Mouse (Mus musculus) layer of hippocampus, adult 11-12 months (tissue): ENCODE data around the gene Olfr195.
"Not testable (repeated sequence)": the region's sequence is repeated elsewhere in the genome, so short reads cannot be mapped to it uniquely, and the experiment has no call there.

Experiments used
- DNase-seq: peaks from one replicate; pipeline ENCODE4 v3.0.0; 2022; ENCODE audit warnings: low spot score

Olfr195 gene

DNA sequence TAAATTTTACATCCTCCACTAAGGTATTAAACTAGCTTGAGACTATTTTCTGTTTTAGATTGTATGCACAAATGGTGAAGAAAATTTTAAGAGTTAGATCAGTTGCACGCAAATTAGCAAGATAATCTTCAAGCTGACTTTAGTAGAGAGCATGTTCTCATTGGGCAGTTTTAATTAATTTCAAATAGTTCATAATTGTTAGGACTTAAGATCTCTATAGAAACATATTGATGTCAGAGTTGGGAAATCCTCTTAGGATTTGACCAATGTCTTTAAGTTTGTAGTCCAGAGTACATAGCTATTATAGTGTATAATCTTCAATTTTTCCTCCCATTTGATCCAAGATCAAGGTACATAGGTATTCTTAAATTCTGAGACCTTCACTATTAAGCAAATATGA lies at the start of gene Olfr195:
Olfr195 (plus strand) TSS at position 301 of the 400 bp plus-strand sequence.
- DNase-seq, result no peak

DNA sequence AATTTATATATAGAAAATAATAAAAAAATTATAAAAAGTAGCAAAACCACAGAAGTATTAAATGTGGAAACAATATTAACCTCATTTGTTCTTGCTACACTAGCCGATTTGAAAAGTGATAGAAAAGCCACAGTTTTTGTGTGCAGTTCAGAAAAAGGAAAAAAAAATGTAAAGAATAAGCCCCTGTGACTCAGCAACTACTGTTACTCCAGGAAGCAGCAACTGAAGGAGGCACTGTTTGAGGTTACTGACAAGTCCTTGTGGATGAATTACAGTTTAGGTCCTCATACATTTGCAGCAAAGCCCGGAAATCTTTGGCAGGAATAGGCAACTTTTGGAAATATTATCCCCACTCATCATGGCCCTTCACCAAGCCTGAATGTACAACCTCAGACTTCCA lies 41.5 kb upstream of the Olfr195 start:
- DNase-seq, result no peak

DNA sequence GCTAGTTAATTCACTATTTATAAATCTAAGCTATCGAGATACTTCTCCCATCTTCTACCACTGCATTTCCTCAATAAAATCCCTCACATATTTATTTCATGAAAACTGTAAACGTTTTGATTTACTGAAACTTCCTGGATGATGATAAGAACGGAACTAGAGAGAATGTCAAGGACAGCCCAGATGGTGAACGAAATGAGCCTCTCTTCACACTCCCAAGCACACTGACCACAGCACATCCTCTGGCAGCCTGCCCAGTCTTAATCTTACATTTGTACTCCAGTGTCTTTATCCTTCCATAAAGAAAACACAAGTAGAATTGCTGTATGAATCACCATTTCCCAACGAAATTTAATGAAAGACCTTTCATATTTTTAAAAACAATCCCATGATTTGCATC lies 38.3 kb upstream of the Olfr195 start:
- not testable (repeated sequence) for DNase-seq

DNA sequence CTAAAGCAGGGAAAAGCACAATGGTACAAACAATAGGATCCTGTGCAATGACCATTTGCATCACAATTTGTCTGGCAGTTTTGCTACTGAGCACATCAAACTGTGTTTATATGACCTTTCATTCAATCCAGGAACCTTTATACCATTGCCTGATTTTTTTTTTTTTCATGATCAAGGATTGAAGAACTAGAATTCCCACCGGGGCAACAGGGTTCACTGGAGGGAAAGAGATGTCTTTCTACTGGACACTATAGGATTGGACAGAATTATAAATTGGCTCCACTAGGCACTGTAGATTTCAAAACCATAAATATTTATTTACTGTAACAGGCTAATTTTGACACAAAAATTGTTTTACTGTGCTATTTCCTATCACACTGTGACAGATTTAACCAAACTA lies 35.1 kb upstream of the Olfr195 start, which contains the start of gene Olfr193:
Olfr193 (minus strand) TSS at position 101 of the 400 bp plus-strand sequence.
- no peak for DNase-seq

DNA sequence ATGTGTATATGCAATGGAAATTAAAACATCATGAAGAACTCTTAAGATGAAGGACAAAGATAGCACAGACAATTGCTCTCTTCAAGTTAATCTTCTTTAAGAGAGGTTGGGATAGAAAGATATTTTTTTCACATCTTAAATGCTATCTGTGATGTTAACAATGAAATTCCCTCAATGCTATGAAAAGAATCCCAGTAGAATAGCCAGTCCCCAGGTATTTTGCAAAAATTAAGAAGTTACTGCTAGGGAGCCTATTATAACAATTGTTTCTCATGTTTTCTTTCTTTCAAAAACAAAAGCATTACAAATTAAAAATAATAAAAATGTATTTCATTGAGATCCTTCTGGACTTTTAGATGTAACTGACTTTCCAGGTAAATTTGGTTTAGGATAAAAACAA lies 25.9 kb upstream of the Olfr195 start, which contains the start of gene Olfr194:
Olfr194 (minus strand) TSS at position 101 of the 400 bp plus-strand sequence.
- DNase-seq, result no peak

DNA sequence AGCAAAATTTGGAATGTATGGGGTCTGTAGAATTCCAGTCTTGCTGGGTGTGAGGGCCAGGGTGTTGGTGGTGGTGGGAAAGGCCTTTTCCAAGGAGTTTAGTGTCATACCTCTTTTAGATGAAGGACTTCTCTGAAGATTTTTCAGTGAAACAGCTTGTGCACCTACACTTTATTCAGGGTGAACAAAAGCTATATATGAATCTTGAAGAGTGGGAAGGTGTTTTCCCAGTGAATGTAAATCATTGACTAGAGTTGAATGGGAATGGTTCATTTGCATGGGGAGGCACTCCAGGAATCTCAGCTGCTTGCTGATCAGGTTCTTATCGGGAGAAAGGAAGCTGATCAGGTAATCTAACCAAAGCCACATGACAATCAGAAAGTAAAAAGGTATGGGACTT lies 16.1 kb upstream of the Olfr195 start:
- no peak for DNase-seq

DNA sequence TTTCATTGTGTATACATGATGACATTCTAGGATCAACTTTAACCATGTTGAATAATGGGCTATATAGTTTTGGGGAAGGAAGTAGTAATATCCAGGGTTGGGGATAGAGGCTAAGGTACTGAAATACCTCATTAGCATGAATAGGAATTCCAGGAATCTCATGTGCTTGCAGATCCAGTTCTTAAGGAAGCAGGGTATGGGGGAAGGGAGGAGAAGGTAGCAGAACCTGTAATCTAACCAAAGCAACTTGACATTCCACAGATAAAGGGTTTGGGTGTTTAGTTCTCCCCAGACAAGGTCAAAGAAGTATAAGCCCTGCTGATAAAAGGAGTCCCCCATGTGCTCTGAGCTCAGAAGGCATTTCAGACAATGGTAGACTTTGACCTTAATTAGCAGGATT lies 5.7 kb upstream of the Olfr195 start:
- no peak for DNase-seq

DNA sequence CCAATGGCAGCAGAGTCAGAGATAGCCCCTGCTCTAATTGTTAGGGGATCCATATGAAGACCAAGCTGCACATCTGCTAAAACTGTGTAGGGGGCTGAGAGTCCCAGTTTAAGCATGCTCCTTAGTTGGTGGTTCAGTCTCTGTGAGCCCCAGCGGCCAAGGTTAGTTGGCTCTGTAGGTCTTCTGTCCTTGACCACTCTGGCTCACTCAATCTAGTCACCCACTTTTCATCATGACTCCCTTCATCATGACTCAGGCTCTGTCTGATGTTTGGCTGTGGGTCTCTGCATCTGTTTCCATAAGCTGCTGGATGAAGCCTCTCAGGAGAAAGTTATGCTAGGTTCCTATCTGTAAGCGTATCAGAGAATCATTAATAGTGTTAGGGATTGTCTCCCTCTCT lies 5.2 kb downstream of the Olfr195 start:
- DNase-seq, result no peak

DNA sequence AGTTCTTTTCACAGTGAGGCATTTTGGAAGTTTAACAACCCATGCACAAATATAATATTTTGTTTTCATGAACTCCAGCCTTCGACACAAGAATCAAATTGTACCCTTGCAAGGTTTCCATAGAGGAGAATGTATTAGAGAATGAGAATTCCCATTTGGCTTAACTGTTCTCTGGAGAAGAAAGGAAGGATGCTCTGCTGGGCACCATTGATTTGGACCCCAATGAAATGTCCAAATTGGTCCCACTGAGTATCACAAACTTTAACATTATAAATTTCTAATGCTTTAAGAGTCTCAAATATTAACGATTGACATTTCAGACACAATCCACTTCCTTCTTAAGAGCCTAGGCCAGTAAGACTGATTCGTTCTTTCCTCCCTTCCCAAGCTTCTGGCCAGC lies 23.5 kb downstream of the Olfr195 start, which contains the start of gene Olfr196:
Olfr196 (minus strand) TSS at position 101 of the 400 bp plus-strand sequence.
- no peak for DNase-seq
